Mouse (Mus musculus) T-helper 1 cell (primary cell): ENCODE results near the gene Rars2.
"Not testable (repeated sequence)": the region's sequence is repeated elsewhere in the genome, so short reads cannot be mapped to it uniquely, and the experiment has no call there.

ENCODE experiments used
- in situ Hi-C: fragments of 300-600 bp; cut with MboI, MseI; formaldehyde crosslinking; loops from one replicate; pipeline ENCODE4 v1.15.1; 2025; ENCODE audit warnings: high pct_unique_total_duplicates

The Rars2 gene

DNA sequence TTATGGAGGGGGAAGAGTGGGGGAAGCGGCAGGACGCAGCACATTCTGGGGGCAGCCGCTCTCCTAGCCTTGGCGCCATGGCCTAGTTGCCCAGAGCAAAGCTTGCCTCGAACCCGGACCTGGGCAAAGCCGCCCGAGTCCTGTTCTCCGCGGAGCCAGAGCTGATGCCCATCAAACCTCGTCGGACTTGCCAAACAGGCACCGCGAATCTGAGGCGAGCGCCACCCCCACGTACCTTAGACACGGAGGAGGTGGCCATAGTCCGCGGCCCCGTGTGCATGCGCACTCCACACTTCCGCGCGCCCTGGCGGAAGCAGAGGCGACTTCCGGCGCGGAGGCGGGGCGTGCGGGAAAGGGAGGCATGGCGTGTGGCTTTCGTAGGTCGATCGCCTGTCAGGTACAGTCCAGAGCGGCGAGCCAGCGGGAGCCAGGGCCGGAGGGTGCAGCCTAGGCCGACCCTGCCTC lies at the start of gene Rars2, which contains the start of gene Orc3:
Gene Rars2 (plus strand): TSS at position 328 of the 465 bp plus-strand sequence.
Gene Orc3 (minus strand): TSS at position 315 of the 465 bp plus-strand sequence.
- in situ Hi-C loops, result loop anchor here (5.0 kb wide), 1 partner anchor 47 kb away; no protein-coding TSS in a partner anchor

DNA sequence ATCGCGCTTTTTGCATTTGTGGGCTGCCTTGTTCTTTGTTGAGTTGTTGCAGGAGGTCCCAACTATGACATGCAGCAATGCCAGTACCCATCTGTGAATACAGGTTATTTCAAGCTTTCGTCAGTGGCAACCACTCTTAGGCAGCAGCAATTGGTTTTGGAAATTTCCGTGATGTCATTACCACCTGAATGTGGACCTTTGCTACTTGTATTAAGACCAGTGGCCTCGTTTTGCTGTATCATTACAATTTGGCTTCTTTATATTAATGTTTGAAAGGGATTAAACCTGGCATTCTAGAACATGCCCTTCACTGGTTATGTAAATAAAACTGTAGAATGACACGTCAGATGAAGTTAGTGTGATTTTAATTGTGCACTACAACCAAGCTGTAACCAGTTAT lies 48.5 kb upstream of the Rars2 start:
- in situ Hi-C loops, result loop anchor here (5.0 to 25.0 kb wide), 2 partner anchors 46 to 1179 kb away; partner anchors contain the start of genes Orc3 and Rars2

DNA sequence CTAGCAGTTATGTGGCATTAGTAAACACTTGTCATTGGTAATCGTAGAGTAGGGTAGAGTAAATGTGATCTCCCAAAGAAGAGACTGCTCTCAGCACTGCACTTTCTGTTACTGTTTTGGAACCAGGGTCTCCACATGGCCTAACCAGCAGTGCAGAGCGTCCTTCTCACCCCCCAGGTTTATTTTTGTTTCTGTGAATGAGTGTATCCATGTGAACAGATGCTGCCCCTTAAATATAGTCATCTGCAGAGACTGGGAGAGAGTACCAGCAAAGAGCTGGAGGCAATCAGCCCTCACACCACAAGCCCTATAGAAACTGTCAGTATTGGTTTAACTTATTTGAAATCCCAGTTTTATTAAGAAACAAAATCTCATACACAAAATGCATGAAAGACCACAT lies 41.9 kb upstream of the Rars2 start:
- in situ Hi-C loops, result loop anchor here (10.0 to 25.0 kb wide), 2 partner anchors 92 to 1186 kb away; no protein-coding TSS in a partner anchor

DNA sequence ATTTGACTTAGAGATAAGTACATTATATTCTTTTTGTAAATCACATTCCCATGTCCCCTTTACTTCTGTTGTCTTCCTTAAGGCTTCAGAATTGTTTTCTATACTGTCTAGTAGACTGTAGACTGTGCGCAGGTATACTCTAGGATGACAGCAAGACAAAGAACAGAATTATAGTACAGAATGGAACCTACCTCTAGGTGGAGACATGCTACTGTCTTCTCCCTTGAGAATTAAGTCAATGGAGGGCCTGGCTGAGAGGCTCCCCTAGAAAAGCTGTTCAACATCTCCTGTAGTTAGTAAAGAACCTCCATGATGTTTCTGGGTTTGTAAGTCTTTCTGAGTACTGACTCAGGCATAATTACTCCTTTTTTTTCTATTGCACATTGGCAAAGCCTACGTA lies 37.7 kb upstream of the Rars2 start:
- in situ Hi-C loops, result loop anchor here (10.0 kb wide), 1 partner anchor 88 kb away; no protein-coding TSS in a partner anchor

DNA sequence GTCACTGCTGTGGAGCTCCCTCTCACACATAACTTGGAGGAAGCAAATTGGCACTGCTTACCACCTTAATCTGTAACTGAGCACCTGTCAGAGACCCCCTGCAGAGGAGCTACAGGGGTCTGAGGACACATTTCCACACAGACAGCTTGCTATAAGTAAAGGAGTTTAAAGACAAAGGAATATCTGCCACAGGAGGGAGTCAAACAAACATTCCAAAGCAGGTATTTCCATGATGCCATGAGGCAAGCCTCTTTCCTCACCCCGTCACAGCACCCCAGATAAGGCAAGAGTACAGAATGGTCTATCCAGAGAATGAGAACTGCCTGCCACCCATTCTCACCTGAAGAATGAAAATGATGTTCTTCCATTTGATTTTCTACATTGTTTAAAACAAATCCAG lies 35.5 kb upstream of the Rars2 start:
- in situ Hi-C loops, result loop anchor here (10.0 kb wide), 1 partner anchor 86 kb away; no protein-coding TSS in a partner anchor

DNA sequence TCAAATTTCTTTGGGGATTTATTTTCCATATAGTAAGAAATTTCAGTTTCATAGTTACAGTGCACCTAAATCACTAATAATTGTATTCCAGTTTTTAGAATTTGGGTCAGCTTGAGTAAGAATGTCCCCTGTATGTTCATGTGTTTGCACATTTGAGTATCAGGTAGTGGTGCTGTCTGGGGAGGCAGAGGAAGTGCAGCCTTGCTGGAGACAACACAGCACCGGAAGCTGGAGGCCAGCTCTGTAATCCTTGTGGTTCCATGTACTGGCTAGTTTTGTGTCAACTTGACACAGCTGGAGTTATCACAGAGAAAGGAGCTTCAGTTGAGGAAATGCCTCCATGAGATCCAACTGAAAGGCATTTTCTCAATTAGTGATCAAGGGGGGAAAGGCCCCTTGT lies 33.3 kb upstream of the Rars2 start:
- in situ Hi-C loops, result not testable (repeated sequence)

DNA sequence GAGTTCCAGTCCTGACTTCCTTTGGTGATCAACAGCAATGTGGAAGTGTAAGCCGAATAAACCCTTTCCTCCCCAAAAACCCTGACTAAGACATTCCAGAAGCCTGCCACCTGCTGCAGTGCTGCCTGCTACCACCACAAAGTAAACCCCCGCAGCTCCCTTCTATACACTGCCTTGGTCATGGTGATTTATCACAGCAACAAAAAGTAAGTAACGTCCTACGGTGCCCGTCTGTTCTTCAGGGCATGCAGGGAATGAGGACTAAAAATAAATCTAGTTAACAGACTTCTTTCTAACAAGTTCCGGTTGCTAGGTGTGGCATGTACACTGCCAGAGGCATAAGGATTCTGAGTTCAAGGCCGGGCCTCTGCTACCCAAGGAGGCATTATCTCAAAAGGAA lies 32.8 kb upstream of the Rars2 start:
- in situ Hi-C loops, result no loop called here

DNA sequence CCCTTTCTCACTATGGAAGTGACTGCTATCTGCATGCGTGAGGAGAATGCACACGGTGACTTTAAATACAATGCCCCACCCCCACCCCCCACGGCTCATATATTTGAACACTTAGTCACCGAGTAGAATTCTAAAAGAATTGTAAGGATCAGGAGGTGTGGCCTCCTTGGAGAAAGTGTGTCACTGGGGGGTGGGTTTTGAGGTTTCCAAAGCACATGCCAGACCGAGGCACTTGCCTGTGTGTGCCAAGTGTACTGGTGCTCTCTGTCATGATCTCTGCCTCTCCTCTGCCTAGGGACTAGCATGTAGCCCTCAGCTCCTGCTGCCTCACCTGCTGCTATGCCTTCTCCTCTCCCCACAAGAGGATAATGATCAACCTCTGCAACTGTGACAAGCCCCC lies 32.3 kb upstream of the Rars2 start:
- in situ Hi-C loops, result no loop called here

DNA sequence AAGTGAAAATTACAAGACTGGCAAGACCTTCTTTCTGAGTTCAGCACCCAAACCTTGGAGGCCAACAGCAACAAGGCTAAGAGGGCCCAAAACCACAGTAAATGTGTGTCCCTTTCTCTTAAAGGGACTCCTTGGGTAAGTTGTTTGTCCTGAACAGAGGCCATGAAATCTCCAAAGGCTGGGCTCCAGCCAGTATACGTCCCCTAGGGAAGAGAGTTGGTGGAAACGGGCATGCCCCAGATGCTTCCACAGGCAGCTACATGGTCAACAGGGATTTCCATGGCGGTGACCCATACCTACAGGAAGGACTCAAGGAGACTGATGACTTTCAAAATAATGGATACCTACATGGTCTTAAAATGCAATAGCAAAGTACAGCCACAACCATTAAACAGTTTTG lies 31.3 kb upstream of the Rars2 start:
- in situ Hi-C loops, result no loop called here

DNA sequence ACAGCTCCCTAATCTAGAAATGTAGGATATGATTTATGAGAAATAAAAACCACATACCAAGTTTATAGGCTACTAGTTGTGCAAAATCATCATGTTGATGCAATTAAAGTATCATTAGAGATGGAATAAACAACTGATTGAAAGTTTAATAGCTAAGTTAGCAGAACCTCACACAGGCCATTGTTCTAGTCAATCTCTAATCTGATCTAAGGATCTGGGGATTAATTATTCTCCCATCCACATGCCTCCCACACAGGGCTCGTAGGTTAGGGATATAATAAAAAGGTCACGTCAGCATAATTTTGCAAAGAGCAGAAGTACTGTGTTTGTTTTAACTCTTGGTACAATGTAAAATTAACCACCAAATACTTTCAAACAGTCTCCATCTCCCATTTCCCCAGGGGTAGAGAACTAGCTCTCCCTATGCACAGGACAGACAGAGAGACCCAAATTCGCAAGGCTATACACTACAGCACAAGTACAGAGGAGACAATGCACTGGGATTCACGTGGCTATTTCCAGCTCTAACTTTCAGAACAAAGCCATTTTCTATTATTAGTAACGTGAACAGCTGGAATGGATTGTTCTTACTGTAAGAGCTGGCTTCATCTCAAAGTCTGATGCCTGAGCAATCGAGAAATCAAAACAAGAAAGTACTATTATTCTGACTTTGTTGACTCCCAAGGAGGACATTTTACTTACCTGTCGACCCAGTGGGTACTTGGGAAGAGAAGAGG lies 29.7 kb upstream of the Rars2 start:
- in situ Hi-C loops, result no loop called here

DNA sequence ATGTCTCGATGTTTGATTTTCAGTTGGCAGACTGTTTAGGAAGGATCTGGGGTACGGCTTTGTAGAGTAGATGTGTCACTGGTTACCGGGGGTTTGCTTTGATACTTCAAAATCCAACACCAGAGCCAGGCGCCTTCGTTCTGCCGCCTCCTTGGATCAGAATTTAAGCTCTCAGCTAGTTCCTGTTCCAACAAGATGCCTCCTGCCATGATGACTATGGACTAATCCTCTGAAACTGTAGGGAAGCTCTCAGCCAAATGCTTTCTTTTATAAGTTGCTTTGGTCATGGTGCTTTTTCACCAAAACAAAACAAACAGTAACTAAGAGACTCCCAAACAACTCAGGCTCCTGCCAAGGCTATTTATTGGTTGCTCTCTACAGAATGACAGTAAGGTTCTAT lies 11.6 kb upstream of the Rars2 start:
- in situ Hi-C loops, result no loop called here

DNA sequence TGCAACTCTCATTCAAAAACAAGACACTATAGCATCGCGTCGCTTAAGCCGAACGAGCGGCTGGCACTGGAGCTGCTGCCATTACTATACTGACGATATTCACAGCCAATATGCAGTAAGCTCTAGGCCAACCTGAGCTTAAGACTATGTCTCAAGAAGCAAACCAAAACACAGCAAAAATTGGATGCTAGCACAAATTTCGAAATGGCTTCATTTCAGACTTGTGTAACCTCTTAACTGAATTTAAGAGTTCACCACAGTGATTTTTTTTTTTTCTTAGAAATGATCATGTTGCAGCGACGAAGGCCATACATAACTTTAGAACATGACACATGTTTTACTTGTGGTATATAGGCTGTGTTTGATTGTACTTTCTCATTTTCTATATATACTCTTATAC lies 8.1 kb upstream of the Rars2 start:
- in situ Hi-C loops, result no loop called here

DNA sequence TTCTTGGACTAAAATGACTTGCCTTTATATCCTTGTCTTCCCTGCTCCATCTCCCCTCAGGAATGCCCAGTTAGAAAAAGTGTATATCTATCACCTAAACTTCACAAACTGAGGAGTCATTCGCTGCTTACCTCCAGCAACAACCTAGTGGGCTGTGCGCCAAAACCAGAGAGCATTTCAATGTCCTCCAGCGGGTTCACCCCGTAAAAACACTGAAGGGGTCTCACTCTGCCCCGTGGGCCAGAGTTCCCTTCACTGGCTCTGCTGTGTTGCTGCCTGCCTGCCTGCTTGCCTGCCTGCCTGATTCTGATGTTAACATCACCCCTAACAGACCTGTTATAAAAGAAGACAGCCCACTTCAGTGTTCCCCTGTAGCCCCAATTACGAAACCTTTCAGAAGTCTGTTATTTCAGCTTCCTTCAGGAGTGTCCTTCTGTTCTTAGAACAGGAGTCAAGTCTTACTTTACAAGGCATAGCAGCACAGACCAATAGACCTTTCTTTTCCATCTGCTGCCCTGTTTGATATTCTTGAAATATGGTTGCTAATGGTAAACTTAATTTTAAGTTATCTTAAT lies 1.1 kb upstream of the Rars2 start:
- in situ Hi-C loops, result loop anchor here (5.0 kb wide), 1 partner anchor 46 kb away; no protein-coding TSS in a partner anchor

DNA sequence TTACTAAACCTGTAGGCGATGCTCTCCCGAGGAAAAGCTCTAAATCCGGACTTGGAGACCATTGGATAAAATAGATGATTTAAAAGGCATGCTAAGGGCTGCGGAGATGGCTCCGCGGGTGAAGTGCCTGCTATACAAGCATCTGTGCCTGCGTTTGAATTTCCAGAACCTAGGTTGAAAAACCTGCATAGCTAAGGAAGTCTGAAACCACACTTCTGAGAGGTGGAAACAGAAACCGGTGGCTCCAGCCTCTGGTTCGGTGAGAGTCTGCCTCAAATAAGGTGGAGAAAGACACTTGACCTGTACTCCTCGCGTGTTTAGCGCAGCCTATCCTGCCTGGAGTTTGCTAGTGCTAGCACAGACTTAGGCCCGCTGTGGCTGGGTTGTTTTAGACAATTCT lies 546 bp downstream of the Rars2 start:
- in situ Hi-C loops, result no loop called here

DNA sequence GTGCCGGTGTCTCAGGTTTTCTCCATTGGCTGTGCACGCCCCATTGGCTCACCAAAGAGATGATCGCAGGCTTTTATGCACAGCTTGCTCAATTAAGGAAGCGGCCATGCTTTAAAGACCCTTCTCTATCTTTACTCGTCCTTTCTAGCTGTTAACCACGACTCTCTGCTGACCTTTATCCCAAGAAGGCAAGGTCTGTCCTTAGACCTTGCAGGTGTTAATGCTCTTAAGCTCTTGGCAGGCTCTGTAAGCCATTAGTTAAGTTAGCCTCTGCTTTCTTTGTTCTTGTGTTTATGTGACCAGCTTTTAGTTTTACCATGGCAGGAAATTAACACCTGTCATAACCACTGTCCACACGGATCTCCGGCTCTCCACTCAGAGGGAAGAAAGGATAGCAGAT lies 1.4 kb downstream of the Rars2 start:
- in situ Hi-C loops, result no loop called here

DNA sequence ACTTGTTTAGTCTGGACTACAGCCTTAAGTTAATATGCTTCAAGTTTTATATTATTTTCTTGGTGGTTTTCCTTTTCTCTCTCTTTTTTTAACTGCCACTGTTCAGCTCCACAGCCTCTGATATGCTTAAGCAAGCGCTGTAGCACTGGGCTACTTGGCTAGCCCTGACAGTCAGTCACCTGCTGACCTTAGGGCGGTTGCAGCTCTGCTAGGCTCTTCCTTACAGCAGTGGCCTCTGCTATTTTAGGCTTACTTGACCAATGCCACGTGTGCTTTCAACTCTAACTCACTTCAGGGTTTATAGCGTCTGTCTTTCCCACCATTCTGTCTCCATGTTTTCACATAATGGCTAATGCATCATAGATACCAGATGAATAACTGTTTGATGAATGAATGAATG lies 10.8 kb downstream of the Rars2 start:
- in situ Hi-C loops, result no loop called here

DNA sequence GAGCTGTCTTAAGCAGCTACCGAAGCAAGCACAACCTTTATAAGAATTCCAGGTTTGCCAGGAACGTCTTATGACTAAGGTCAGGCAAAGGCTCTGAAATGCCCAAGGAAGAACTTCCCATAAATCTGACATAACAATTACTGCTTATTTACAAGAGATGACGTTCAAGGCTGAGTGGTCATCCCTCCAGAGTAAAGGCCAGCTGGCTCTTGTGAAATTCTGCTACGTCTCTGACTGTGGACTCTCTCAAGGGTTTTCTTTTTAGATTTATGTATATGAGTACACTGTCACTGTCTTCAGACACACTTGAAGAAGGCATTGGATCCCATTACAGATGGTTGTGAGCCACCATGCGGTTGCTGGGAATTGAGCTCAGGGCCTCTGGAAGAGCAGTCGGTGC lies 11.6 kb downstream of the Rars2 start:
- in situ Hi-C loops, result no loop called here

DNA sequence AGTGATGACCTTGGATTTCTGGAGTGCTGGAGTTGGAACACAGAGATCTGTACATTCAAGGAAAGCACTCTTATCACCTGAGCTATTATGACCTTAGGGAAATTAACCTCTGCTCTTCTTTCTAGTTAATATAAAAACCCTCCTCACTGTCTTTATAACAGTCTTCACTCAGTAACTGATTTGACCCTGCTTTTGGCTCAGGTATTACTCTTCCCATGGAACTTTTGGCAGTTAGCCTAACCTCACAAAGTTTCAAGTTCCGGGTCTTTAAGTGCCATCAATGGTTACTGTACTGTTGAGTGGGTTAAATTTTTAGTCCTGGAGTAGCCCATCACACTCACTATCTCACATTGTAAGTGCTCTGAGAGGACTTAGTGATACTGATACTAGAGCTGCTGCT lies 15.2 kb downstream of the Rars2 start:
- in situ Hi-C loops, result no loop called here

DNA sequence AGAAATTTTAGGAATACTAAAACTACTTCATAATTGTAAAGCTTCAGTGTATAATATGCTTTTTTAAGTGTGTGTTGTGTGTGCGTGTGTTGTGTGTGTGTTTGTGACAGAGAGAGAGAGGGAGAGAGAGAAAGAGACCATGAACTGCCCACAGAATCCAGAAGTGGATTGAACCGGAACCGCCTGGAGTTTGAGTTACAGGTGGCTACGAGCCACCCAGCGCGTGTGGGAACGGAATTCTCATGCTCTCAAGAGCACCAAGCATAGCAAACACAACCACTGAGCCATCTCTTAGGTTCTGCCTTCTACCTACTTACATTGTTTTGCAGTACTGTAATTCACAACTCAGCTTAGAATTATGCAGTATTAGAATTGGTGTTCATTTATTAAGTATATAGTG lies 19.4 kb downstream of the Rars2 start:
- in situ Hi-C loops, result no loop called here

DNA sequence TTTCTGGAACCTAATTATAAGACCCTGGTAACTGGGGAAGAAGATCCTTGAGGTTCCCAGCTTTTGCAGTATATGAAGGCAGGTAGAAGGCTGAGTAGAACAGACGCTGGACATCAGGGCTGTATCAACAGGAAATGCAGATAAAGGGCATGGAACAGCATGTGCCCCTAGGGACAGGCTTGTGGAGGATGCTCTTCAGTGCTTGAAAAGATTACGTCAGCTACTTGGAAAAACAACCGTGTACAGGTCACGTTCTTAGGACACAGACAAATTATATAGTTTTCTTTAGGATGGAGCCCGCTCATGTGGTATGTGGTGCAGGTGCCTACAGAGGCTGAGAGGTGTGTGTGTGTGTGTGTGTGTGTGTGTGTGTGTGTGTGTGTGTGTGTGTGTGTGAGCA lies 21.3 kb downstream of the Rars2 start:
- in situ Hi-C loops, result no loop called here

DNA sequence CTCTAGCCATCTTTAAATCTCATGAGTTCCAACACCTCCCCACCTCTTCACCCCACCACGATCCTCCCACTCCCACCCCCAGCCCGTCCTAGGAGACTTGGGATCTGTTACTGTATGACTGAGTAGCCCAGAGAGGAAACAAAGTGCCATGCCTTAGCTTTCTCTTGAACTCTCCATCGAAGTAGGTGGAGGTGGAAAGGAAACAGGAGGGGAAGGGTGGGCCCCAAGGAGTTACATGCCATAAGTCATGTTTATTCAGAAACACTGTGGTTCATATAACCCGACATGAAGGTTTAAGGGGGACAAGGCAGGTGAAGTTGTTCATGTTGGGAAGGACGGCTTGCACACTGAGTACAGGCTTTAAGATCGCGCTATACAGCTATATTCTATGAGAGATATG lies 22.6 kb downstream of the Rars2 start:
- in situ Hi-C loops, result no loop called here

DNA sequence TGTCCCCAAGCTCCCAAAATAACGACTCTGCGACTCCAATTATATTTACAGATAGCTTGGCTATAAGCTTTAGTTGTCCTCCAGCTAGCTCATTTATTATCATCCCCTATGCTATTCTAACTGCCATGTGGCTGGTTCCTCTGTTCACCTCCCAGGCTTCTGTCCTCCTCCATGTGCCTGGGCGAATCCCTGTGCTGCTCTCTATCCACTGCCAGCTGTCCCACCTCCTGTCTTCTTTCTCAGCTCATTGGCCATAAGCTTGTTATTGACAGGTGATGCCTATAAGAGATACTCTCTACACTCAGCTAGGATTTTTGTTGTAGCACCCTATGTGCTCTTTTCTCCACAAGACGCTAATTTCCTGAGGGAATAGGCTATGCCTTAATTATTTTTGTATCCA lies 23.1 kb downstream of the Rars2 start:
- in situ Hi-C loops, result no loop called here
